8 mouse cellular contexts compared by ENCODE assay signal in genomic region chr12:59067095-59067494, GRCm38 (mm10). TPM values are rescaled to one million over a fixed set of nuclear protein-coding genes. Genes with fewer than 3 reads are reported as not detected.
DNase-seq lines count a peak whose midpoint lies in the region; ATAC-seq and TF ChIP-seq lines count a peak whose summit lies in the region.

No protein-coding gene starts in this region.

- DNase-seq in gastrocnemius, postnatal 4 days (ENCODE audit: low spot score in 2 of 2) = peak; percentile 36 to 53
- DNase-seq in gastrocnemius, postnatal 14 days = no peak
- DNase-seq in forebrain, embryonic 11.5 days (ENCODE audit: low spot score) = peak; percentile 79
- DNase-seq in limb, embryonic 14.5 days (ENCODE audit: low spot score) = no peak
- no peak for DNase-seq in frontal cortex, postnatal 10 days (ENCODE audit: low spot score in 2 of 2)
- no peak for DNase-seq in adipocyte (ENCODE audit: low spot score)

- WGBS in forebrain, embryonic 11.5 days = 0% methylated on average over 41 of the region's 41 CpGs
- under 1% methylated on average over 32 of the region's 41 CpGs for WGBS in limb, embryonic 14.5 days
- WGBS in midbrain, embryonic 16.5 days = under 1% methylated on average over 35 of the region's 41 CpGs

- H3K27ac ChIP-seq in ES-Bruce4 (ENCODE audit: insufficient read depth, low read length) = 0 out of 2 replicates have a peak overlapping the region, but pooled peaks have one; percentile 20
- peak overlapping the region; percentile 87 for H3K27ac ChIP-seq in forebrain, embryonic 11.5 days (ENCODE audit: low read depth, low read length)
- peak overlapping the region; percentile 78 for H3K27ac ChIP-seq in limb, embryonic 14.5 days (replicated peaks; ENCODE audit: low read depth, low read length)
- peak overlapping the region; percentile 96 for H3K27ac ChIP-seq in midbrain, embryonic 16.5 days (ENCODE audit: low read length)

- no peaks in the 10 kb centered on the region for H3K27me3 ChIP-seq in ES-Bruce4 (ENCODE audit: control insufficient read depth, insufficient read depth, low read length, poor library complexity, severe bottlenecking)
- no peaks in the 10 kb centered on the region for H3K27me3 ChIP-seq in forebrain, embryonic 11.5 days (ENCODE audit: control insufficient read depth, insufficient read depth, low read length)
- no peaks in the 10 kb centered on the region for H3K27me3 ChIP-seq in limb, embryonic 14.5 days (ENCODE audit: control insufficient read depth, insufficient read depth, low read length)
- H3K27me3 ChIP-seq in midbrain, embryonic 16.5 days (ENCODE audit: control insufficient read depth, insufficient read depth, low read depth, low read length) = no peaks in the 10 kb centered on the region

- no peaks in the 10 kb centered on the region for H3K4me1 ChIP-seq in ES-Bruce4 (ENCODE audit: control insufficient read depth, insufficient read depth, low read length)
- H3K4me1 ChIP-seq in forebrain, embryonic 11.5 days (replicated peaks; ENCODE audit: control insufficient read depth, insufficient read depth, low read length) = no peaks in the 10 kb centered on the region
- H3K4me1 ChIP-seq in limb, embryonic 14.5 days (ENCODE audit: control insufficient read depth, insufficient read depth, low read length) = 0 out of 2 replicates have a peak, but pooled peaks cover 2% of the 10 kb centered on the region
- peaks cover 11% of the 10 kb centered on the region for H3K4me1 ChIP-seq in midbrain, embryonic 16.5 days (ENCODE audit: control insufficient read depth, insufficient read depth, low read length)

- H3K4me2 ChIP-seq in forebrain, embryonic 11.5 days (ENCODE audit: low read depth, low read length, severe bottlenecking) = peak overlapping the region; percentile 52
- H3K4me2 ChIP-seq in limb, embryonic 14.5 days (replicated peaks; ENCODE audit: low read depth, low read length, severe bottlenecking) = peak overlapping the region; percentile 72
- H3K4me2 ChIP-seq in midbrain, embryonic 16.5 days (ENCODE audit: low read length) = peak overlapping the region; percentile 96

- H3K9ac ChIP-seq in ES-Bruce4 (ENCODE audit: low read depth, poor library complexity, severe bottlenecking) = peak overlapping the region; percentile 98
- peak overlapping the region; percentile 98 for H3K9ac ChIP-seq in forebrain, embryonic 11.5 days (ENCODE audit: low read length)
- H3K9ac ChIP-seq in limb, embryonic 14.5 days (ENCODE audit: low read depth, low read length, severe bottlenecking) = peak overlapping the region; percentile 96
- peak overlapping the region; percentile 100 for H3K9ac ChIP-seq in midbrain, embryonic 16.5 days (ENCODE audit: low read depth, low read length)

- intact Hi-C loops in gastrocnemius, postnatal 14 days (cut with DNase I; ENCODE audit: low total_unique reads) = loop anchor here (10.0 kb wide), 1 partner anchor 68 kb away; no protein-coding TSS in a partner anchor

- no peak for TF ChIP-seq EP300 in ES-Bruce4 (IDR thresholded peaks at IDR 0.05; ENCODE audit: insufficient read depth, low read depth, low read length)

- H3K4me3 ChIP-seq in ES-Bruce4 (ENCODE audit: low read depth, low read length) = peak overlapping the region; percentile 83
- peak overlapping the region; percentile 98 for H3K4me3 ChIP-seq in forebrain, embryonic 11.5 days (ENCODE audit: low read depth, low read length)
- H3K4me3 ChIP-seq in limb, embryonic 14.5 days (replicated peaks; ENCODE audit: low read length) = peak overlapping the region; percentile 77
- H3K4me3 ChIP-seq in midbrain, embryonic 16.5 days (ENCODE audit: low read depth, low read length) = peak overlapping the region; percentile 98

- ATAC-seq in forebrain, embryonic 11.5 days (replicated peaks; ENCODE audit: low FRiP score) = peak; percentile 73
- ATAC-seq in limb, embryonic 14.5 days (ENCODE audit: low FRiP score, low read depth) = peak; percentile 3
- peak; percentile 67 for ATAC-seq in midbrain, embryonic 16.5 days

- no peak for TF ChIP-seq CTCF in ES-Bruce4 (IDR thresholded peaks at IDR 0.05; ENCODE audit: low read depth, low read length)

- H3K9me3 ChIP-seq in ES-Bruce4 (replicated peaks; ENCODE audit: control insufficient read depth, insufficient read depth, low read length, poor library complexity, severe bottlenecking) = no peaks in the 10 kb centered on the region
- no peaks in the 10 kb centered on the region for H3K9me3 ChIP-seq in forebrain, embryonic 11.5 days (ENCODE audit: control insufficient read depth, low read length)
- H3K9me3 ChIP-seq in limb, embryonic 14.5 days (ENCODE audit: control insufficient read depth, low read length) = no peaks in the 10 kb centered on the region
- no peaks in the 10 kb centered on the region for H3K9me3 ChIP-seq in midbrain, embryonic 16.5 days (replicated peaks; ENCODE audit: control insufficient read depth, low read length, poor library complexity, severe bottlenecking)

- no peak for TF ChIP-seq POLR2A in ES-Bruce4 (IDR thresholded peaks at IDR 0.05; ENCODE audit: insufficient read depth, low read length)
- no peak for TF ChIP-seq POLR2A in limb, embryonic 14.5 days (IDR thresholded peaks at IDR 0.05; ENCODE audit: borderline replicate concordance, extremely low read depth, insufficient read depth, insufficient read length)

- H3K36me3 ChIP-seq in ES-Bruce4 (ENCODE audit: control insufficient read depth, insufficient read depth, low read length, poor library complexity, severe bottlenecking) = peaks cover 36% of the 10 kb centered on the region
- peaks cover 15% of the 10 kb centered on the region for H3K36me3 ChIP-seq in forebrain, embryonic 11.5 days (ENCODE audit: control insufficient read depth, insufficient read depth, low read length)
- peaks cover 40% of the 10 kb centered on the region for H3K36me3 ChIP-seq in limb, embryonic 14.5 days (ENCODE audit: control insufficient read depth, insufficient read depth, low read length)
- H3K36me3 ChIP-seq in midbrain, embryonic 16.5 days (ENCODE audit: control insufficient read depth, insufficient read depth, low read length) = peaks cover 26% of the 10 kb centered on the region

RNA-seq across cellular contexts. Expression of gene Pnn, which starts 0.4 kb away (rescaled TPM):
- total RNA-seq in gastrocnemius, postnatal 4 days (2021) = 10 to 100 TPM; 32.4 to 41.1 TPM
- 10 to 100 TPM; 14.9 to 18.2 TPM for total RNA-seq in gastrocnemius, postnatal 14 days (2021)
- polyA plus RNA-seq in ES-Bruce4 (2011; ENCODE audit: insufficient read depth, insufficient read length, low read depth, missing spikeins) = 134 and 153 TPM in 2 replicates
- 124 and 127 TPM in 2 replicates for polyA plus RNA-seq in forebrain, embryonic 11.5 days (2014; fragmentation: Nextera tagmentation; extraction: Ambion mirVana)
- polyA plus RNA-seq in limb, embryonic 14.5 days (2012; rRNA removed) = 55.0 and 108 TPM in 2 replicates
- polyA plus RNA-seq in limb, embryonic 14.5 days (2014; fragmentation: Nextera tagmentation; extraction: Ambion mirVana) = 68.3 and 80.2 TPM in 2 replicates
- polyA plus RNA-seq in midbrain, embryonic 16.5 days (2015; fragmentation: Nextera tagmentation; extraction: Ambion mirVana) = 85.6 and 90.5 TPM in 2 replicates

RNA-seq across cellular contexts. Expression of gene Trappc6b, which starts 5.8 kb away (rescaled TPM):
- total RNA-seq in gastrocnemius, postnatal 4 days (2021) = 10 to 100 TPM; 40.8 to 44.7 TPM
- total RNA-seq in gastrocnemius, postnatal 14 days (2021) = 10 to 100 TPM; 29.9 to 33.7 TPM
- polyA plus RNA-seq in ES-Bruce4 (2011; ENCODE audit: insufficient read depth, insufficient read length, low read depth, missing spikeins) = 73.7 and 92.5 TPM in 2 replicates
- 64.6 and 69.1 TPM in 2 replicates for polyA plus RNA-seq in forebrain, embryonic 11.5 days (2014; fragmentation: Nextera tagmentation; extraction: Ambion mirVana)
- polyA plus RNA-seq in limb, embryonic 14.5 days (2012; rRNA removed) = 71.7 and 87.5 TPM in 2 replicates
- polyA plus RNA-seq in limb, embryonic 14.5 days (2014; fragmentation: Nextera tagmentation; extraction: Ambion mirVana) = 53.9 and 60.4 TPM in 2 replicates
- polyA plus RNA-seq in midbrain, embryonic 16.5 days (2015; fragmentation: Nextera tagmentation; extraction: Ambion mirVana) = 182 and 184 TPM in 2 replicates

RNA-seq across cellular contexts. Expression of gene Mia2, which starts 28.5 kb away (rescaled TPM):
- total RNA-seq in gastrocnemius, postnatal 4 days (2021) = 10 to 100 TPM; 53.0 to 68.1 TPM
- total RNA-seq in gastrocnemius, postnatal 14 days (2021) = 10 to 100 TPM; 62.5 to 69.8 TPM
- polyA plus RNA-seq in ES-Bruce4 (2011; ENCODE audit: insufficient read depth, insufficient read length, low read depth, missing spikeins) = 73.7 and 75.9 TPM in 2 replicates
- polyA plus RNA-seq in forebrain, embryonic 11.5 days (2014; fragmentation: Nextera tagmentation; extraction: Ambion mirVana) = 50.6 and 55.2 TPM in 2 replicates
- polyA plus RNA-seq in limb, embryonic 14.5 days (2012; rRNA removed) = 52.5 and 59.1 TPM in 2 replicates
- polyA plus RNA-seq in limb, embryonic 14.5 days (2014; fragmentation: Nextera tagmentation; extraction: Ambion mirVana) = 60.0 and 61.8 TPM in 2 replicates
- polyA plus RNA-seq in midbrain, embryonic 16.5 days (2015; fragmentation: Nextera tagmentation; extraction: Ambion mirVana) = 28.5 and 35.2 TPM in 2 replicates

RNA-seq across cellular contexts. Expression of gene Gemin2, which starts 53.9 kb away (rescaled TPM):
- 1 to 10 TPM; 8.1 to 8.3 TPM for total RNA-seq in gastrocnemius, postnatal 4 days (2021)
- 1 to 10 TPM; 4.6 to 5.1 TPM for total RNA-seq in gastrocnemius, postnatal 14 days (2021)
- 27.8 and 31.1 TPM in 2 replicates for polyA plus RNA-seq in ES-Bruce4 (2011; ENCODE audit: insufficient read depth, insufficient read length, low read depth, missing spikeins)
- 27.1 and 33.2 TPM in 2 replicates for polyA plus RNA-seq in forebrain, embryonic 11.5 days (2014; fragmentation: Nextera tagmentation; extraction: Ambion mirVana)
- polyA plus RNA-seq in limb, embryonic 14.5 days (2012; rRNA removed) = 15.3 and 18.3 TPM in 2 replicates
- 16.1 and 18.0 TPM in 2 replicates for polyA plus RNA-seq in limb, embryonic 14.5 days (2014; fragmentation: Nextera tagmentation; extraction: Ambion mirVana)
- polyA plus RNA-seq in midbrain, embryonic 16.5 days (2015; fragmentation: Nextera tagmentation; extraction: Ambion mirVana) = 15.0 and 16.6 TPM in 2 replicates

RNA-seq across cellular contexts. Expression of gene Sec23a, which starts 55.3 kb away (rescaled TPM):
- 10 to 100 TPM; 67.4 to 71.8 TPM for total RNA-seq in gastrocnemius, postnatal 4 days (2021)
- total RNA-seq in gastrocnemius, postnatal 14 days (2021) = 10 to 100 TPM; 42.9 to 43.4 TPM
- polyA plus RNA-seq in ES-Bruce4 (2011; ENCODE audit: insufficient read depth, insufficient read length, low read depth, missing spikeins) = 68.6 and 79.0 TPM in 2 replicates
- polyA plus RNA-seq in forebrain, embryonic 11.5 days (2014; fragmentation: Nextera tagmentation; extraction: Ambion mirVana) = 76.0 and 76.5 TPM in 2 replicates
- 67.1 and 72.6 TPM in 2 replicates for polyA plus RNA-seq in limb, embryonic 14.5 days (2012; rRNA removed)
- polyA plus RNA-seq in limb, embryonic 14.5 days (2014; fragmentation: Nextera tagmentation; extraction: Ambion mirVana) = 97.1 and 102 TPM in 2 replicates
- polyA plus RNA-seq in midbrain, embryonic 16.5 days (2015; fragmentation: Nextera tagmentation; extraction: Ambion mirVana) = 119 and 120 TPM in 2 replicates

Comparison
In these comparisons a context has a peak if more than half of its experiments do, and no peak if none do; other contexts are left out.
1. DNase-seq: peak in gastrocnemius, postnatal 4 days (2 of 2) and forebrain, embryonic 11.5 days (single experiment); none in gastrocnemius, postnatal 14 days (single experiment), limb, embryonic 14.5 days (single experiment), frontal cortex, postnatal 10 days (0 of 2) and adipocyte (single experiment).
2. H3K27ac ChIP-seq: peak in every context shown above with its lines; median percentile 96 in midbrain, embryonic 16.5 days; 87 in forebrain, embryonic 11.5 days; 78 in limb, embryonic 14.5 days; 20 in ES-Bruce4.
3. ATAC-seq: peak in every context shown above with its lines; median percentile 73 in forebrain, embryonic 11.5 days; 67 in midbrain, embryonic 16.5 days; 3 in limb, embryonic 14.5 days.
4. Peak in every context shown above with its lines, with median percentiles within 50 percentile points of each other: H3K4me3 ChIP-seq, H3K9ac ChIP-seq and H3K4me2 ChIP-seq.